In the genomic region with DNA sequence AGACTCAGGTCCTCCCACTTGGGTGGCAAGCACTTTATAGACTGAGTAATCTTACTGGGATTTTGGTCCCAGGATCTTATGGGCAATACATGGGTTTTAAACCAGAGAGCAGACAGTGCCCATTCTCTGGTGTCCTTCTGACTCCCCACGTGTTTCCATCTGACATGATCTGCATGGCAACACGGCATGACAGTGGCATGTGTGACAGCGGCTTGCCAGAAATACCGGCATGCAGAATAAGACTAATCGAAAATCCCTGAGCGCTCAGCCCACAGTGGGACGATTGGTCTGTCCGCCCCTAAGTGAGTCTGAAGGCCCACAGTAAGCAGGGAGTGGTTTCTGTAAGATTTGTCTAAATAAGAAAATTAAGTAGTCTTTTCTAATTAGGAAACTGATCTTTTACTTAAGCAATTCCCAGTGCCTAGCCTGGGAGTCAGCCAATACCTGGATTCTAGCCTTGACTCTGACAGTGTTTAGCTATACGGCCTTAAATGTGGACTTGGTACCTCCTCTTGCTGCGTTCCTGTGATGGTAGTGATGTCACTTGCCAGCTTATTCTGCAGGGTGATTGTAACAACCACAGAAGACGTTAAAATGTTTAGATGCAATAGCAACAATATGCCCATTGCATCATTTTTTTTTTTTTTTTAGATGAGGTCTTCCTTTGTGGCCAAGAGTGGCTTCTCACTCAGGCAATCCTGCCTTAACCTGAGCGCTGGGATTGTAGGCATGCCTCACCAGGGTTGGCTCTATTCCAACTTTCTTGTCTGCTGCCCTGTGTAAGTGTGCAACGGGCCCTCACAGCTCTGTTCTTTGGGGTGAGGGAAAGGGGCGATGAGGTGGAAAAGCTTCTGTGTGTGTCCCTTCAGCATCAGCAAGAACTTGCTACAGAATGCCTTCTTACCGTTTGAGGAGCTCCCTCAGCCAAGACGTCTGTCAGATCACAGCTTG, we compare ENCODE assay signal across 12 mouse cellular contexts.
DNase-seq lines count a peak whose midpoint lies in the region; ATAC-seq and TF ChIP-seq lines count a peak whose summit lies in the region.
"Had no signal": no experiment of that assay in that cellular context is flagged by ENCODE, and none has a peak within 500 bp of the region (broad histone marks: within the 10 kb centered on the region; RNA-seq: fewer than 3 reads in every experiment).

No protein-coding gene starts in this region.

- peak; percentile 54; the same call in 1 of the 2 replicates for ATAC-seq in forebrain, embryonic 12.5 days (ENCODE audit: low FRiP score)
- no peak for ATAC-seq in forebrain, postnatal 0 days
- ATAC-seq in hindbrain, embryonic 15.5 days (ENCODE audit: low FRiP score, low read depth) = peak; percentile 35; the same call in 1 of the 2 replicates
- no peak for ATAC-seq in hindbrain, embryonic 13.5 days (ENCODE audit: low FRiP score)
- ATAC-seq in midbrain, embryonic 14.5 days (ENCODE audit: low FRiP score, low TSS enrichment) = no peak
- no peak for ATAC-seq in midbrain, embryonic 13.5 days
- no peak; the same call in 1 of the 2 replicates for ATAC-seq in neural tube, embryonic 15.5 days (ENCODE audit: low FRiP score)

- DNase-seq in forebrain, postnatal 0 days = no peak
- peak; percentile 56 for DNase-seq in midbrain, embryonic 14.5 days
- no peak for DNase-seq in limb, embryonic 10.5 days (ENCODE audit: low spot score)
- DNase-seq: B cell, adult 2 months; cerebellum, postnatal 36 days had no signal

- WGBS in forebrain, embryonic 12.5 days = 74% methylated on average over 16 of the region's 16 CpGs
- 45% methylated on average over 16 of the region's 16 CpGs for WGBS in forebrain, postnatal 0 days
- WGBS in hindbrain, embryonic 15.5 days = 57% methylated on average over 16 of the region's 16 CpGs
- WGBS in hindbrain, embryonic 13.5 days = 65% methylated on average over 16 of the region's 16 CpGs
- WGBS in midbrain, embryonic 14.5 days = 60% methylated on average over 16 of the region's 16 CpGs
- WGBS in midbrain, embryonic 13.5 days = 66% methylated on average over 16 of the region's 16 CpGs
- WGBS in limb, embryonic 10.5 days = 89% methylated on average over 16 of the region's 16 CpGs
- WGBS in neural tube, embryonic 15.5 days = 67% methylated on average over 16 of the region's 16 CpGs

- H3K9ac ChIP-seq in forebrain, embryonic 12.5 days = no peak overlapping the region
- no peak overlapping the region for H3K9ac ChIP-seq in forebrain, postnatal 0 days
- H3K9ac ChIP-seq in hindbrain, embryonic 15.5 days = no peak overlapping the region
- no peak overlapping the region for H3K9ac ChIP-seq in hindbrain, embryonic 13.5 days
- H3K9ac ChIP-seq in midbrain, embryonic 14.5 days (replicated peaks; ENCODE audit: low read length) = no peak overlapping the region
- no peak overlapping the region for H3K9ac ChIP-seq in midbrain, embryonic 13.5 days (replicated peaks)
- H3K9ac ChIP-seq in neural tube, embryonic 15.5 days (replicated peaks) = no peak overlapping the region
- H3K9ac ChIP-seq: limb, embryonic 15.5 days had no signal

- no peaks in the 10 kb centered on the region for H3K9me3 ChIP-seq in forebrain, embryonic 12.5 days
- H3K9me3 ChIP-seq in forebrain, postnatal 0 days (ENCODE audit: low read length) = no peaks in the 10 kb centered on the region; the same call in 1 of the 2 replicates
- no peaks in the 10 kb centered on the region for H3K9me3 ChIP-seq in hindbrain, embryonic 15.5 days
- H3K9me3 ChIP-seq in hindbrain, embryonic 13.5 days = no peaks in the 10 kb centered on the region
- no peaks in the 10 kb centered on the region for H3K9me3 ChIP-seq in midbrain, embryonic 14.5 days (ENCODE audit: control insufficient read depth, low read length)
- H3K9me3 ChIP-seq in midbrain, embryonic 13.5 days = no peaks in the 10 kb centered on the region
- H3K9me3 ChIP-seq in limb, embryonic 10.5 days (replicated peaks) = no peaks in the 10 kb centered on the region
- no peaks in the 10 kb centered on the region for H3K9me3 ChIP-seq in neural tube, embryonic 15.5 days (replicated peaks)
- H3K9me3 ChIP-seq: G1E; limb, embryonic 15.5 days had no signal

- no peak overlapping the region for H3K4me3 ChIP-seq in forebrain, embryonic 12.5 days (replicated peaks)
- no peak overlapping the region for H3K4me3 ChIP-seq in forebrain, postnatal 0 days (ENCODE audit: low read depth, low read length)
- no peak overlapping the region for H3K4me3 ChIP-seq in hindbrain, embryonic 15.5 days
- no peak overlapping the region for H3K4me3 ChIP-seq in hindbrain, embryonic 13.5 days
- no peak overlapping the region for H3K4me3 ChIP-seq in midbrain, embryonic 14.5 days (replicated peaks; ENCODE audit: low read depth, low read length)
- no peak overlapping the region for H3K4me3 ChIP-seq in midbrain, embryonic 13.5 days (replicated peaks)
- H3K4me3 ChIP-seq in limb, embryonic 10.5 days = no peak overlapping the region
- H3K4me3 ChIP-seq in neural tube, embryonic 15.5 days (replicated peaks) = no peak overlapping the region
- H3K4me3 ChIP-seq: limb, embryonic 15.5 days had no signal

- H3K4me2 ChIP-seq in forebrain, embryonic 12.5 days = no peak overlapping the region
- no peak overlapping the region for H3K4me2 ChIP-seq in forebrain, postnatal 0 days (ENCODE audit: low read depth)
- H3K4me2 ChIP-seq in hindbrain, embryonic 15.5 days = no peak overlapping the region
- no peak overlapping the region for H3K4me2 ChIP-seq in hindbrain, embryonic 13.5 days
- H3K4me2 ChIP-seq in midbrain, embryonic 14.5 days (ENCODE audit: low read length) = no peak overlapping the region
- no peak overlapping the region for H3K4me2 ChIP-seq in midbrain, embryonic 13.5 days (replicated peaks)
- no peak overlapping the region for H3K4me2 ChIP-seq in neural tube, embryonic 15.5 days
- H3K4me2 ChIP-seq: limb, embryonic 15.5 days had no signal

- H3K4me1 ChIP-seq in forebrain, embryonic 12.5 days = peaks cover 36% of the 10 kb centered on the region
- peaks cover 9% of the 10 kb centered on the region for H3K4me1 ChIP-seq in forebrain, postnatal 0 days (ENCODE audit: insufficient read depth)
- H3K4me1 ChIP-seq in hindbrain, embryonic 15.5 days (replicated peaks) = peaks cover 23% of the 10 kb centered on the region
- peaks cover 35% of the 10 kb centered on the region for H3K4me1 ChIP-seq in hindbrain, embryonic 13.5 days (replicated peaks)
- H3K4me1 ChIP-seq in midbrain, embryonic 14.5 days (ENCODE audit: control insufficient read depth, insufficient read depth, low read length) = peaks cover 10% of the 10 kb centered on the region
- H3K4me1 ChIP-seq in midbrain, embryonic 13.5 days (replicated peaks) = peaks cover 28% of the 10 kb centered on the region
- H3K4me1 ChIP-seq in limb, embryonic 10.5 days = peaks cover 56% of the 10 kb centered on the region
- peaks cover 30% of the 10 kb centered on the region for H3K4me1 ChIP-seq in neural tube, embryonic 15.5 days

- no peaks in the 10 kb centered on the region for H3K36me3 ChIP-seq in forebrain, embryonic 12.5 days (replicated peaks)
- H3K36me3 ChIP-seq in forebrain, postnatal 0 days (ENCODE audit: insufficient read depth) = no peaks in the 10 kb centered on the region
- no peaks in the 10 kb centered on the region for H3K36me3 ChIP-seq in hindbrain, embryonic 15.5 days
- no peaks in the 10 kb centered on the region for H3K36me3 ChIP-seq in hindbrain, embryonic 13.5 days
- no peaks in the 10 kb centered on the region for H3K36me3 ChIP-seq in midbrain, embryonic 14.5 days (ENCODE audit: control insufficient read depth, insufficient read depth, low read length)
- no peaks in the 10 kb centered on the region for H3K36me3 ChIP-seq in midbrain, embryonic 13.5 days
- no peaks in the 10 kb centered on the region for H3K36me3 ChIP-seq in limb, embryonic 10.5 days
- H3K36me3 ChIP-seq in neural tube, embryonic 15.5 days = no peaks in the 10 kb centered on the region
- H3K36me3 ChIP-seq: G1E; limb, embryonic 15.5 days had no signal

- TF ChIP-seq CTCF in forebrain, postnatal 0 days (IDR thresholded peaks at IDR 0.05; ENCODE audit: low read depth) = no peak

- 0 out of 2 replicates have a peak, but pooled peaks cover 4% of the 10 kb centered on the region for H3K27me3 ChIP-seq in forebrain, embryonic 12.5 days
- H3K27me3 ChIP-seq in forebrain, postnatal 0 days (ENCODE audit: insufficient read depth, low read length) = no peaks in the 10 kb centered on the region
- H3K27me3 ChIP-seq in hindbrain, embryonic 15.5 days = no peaks in the 10 kb centered on the region
- no peaks in the 10 kb centered on the region for H3K27me3 ChIP-seq in hindbrain, embryonic 13.5 days
- H3K27me3 ChIP-seq in midbrain, embryonic 14.5 days (ENCODE audit: control insufficient read depth, insufficient read depth, low read length) = no peaks in the 10 kb centered on the region
- peaks cover 3% of the 10 kb centered on the region; the same call in 1 of the 2 replicates for H3K27me3 ChIP-seq in midbrain, embryonic 13.5 days
- no peaks in the 10 kb centered on the region for H3K27me3 ChIP-seq in limb, embryonic 10.5 days (ENCODE audit: low read depth, poor library complexity, severe bottlenecking)
- H3K27me3 ChIP-seq in neural tube, embryonic 15.5 days (replicated peaks) = no peaks in the 10 kb centered on the region
- H3K27me3 ChIP-seq: limb, embryonic 15.5 days had no signal

- H3K27ac ChIP-seq in forebrain, embryonic 12.5 days = no peak overlapping the region
- no peak overlapping the region for H3K27ac ChIP-seq in forebrain, postnatal 0 days (ENCODE audit: low read depth, low read length)
- no peak overlapping the region for H3K27ac ChIP-seq in hindbrain, embryonic 15.5 days (replicated peaks)
- H3K27ac ChIP-seq in hindbrain, embryonic 13.5 days = no peak overlapping the region
- H3K27ac ChIP-seq in midbrain, embryonic 14.5 days (replicated peaks; ENCODE audit: low read depth, low read length) = no peak overlapping the region
- no peak overlapping the region for H3K27ac ChIP-seq in midbrain, embryonic 13.5 days
- H3K27ac ChIP-seq in limb, embryonic 10.5 days = 0 out of 2 replicates have a peak overlapping the region, but pooled peaks have one; percentile 14
- no peak overlapping the region for H3K27ac ChIP-seq in neural tube, embryonic 15.5 days (replicated peaks)
- H3K27ac ChIP-seq: limb, embryonic 15.5 days had no signal

Comparison
In these comparisons a context has a peak if more than half of its experiments do, and no peak if none do; other contexts are left out.
1. ATAC-seq: peak in forebrain, embryonic 12.5 days (single experiment) and hindbrain, embryonic 15.5 days (single experiment); none in forebrain, postnatal 0 days (single experiment), hindbrain, embryonic 13.5 days (single experiment), midbrain, embryonic 14.5 days (single experiment), midbrain, embryonic 13.5 days (single experiment) and neural tube, embryonic 15.5 days (single experiment).